Mouse (Mus musculus) retina, postnatal 1 day (tissue): ENCODE data around the gene Ldlr.
A peak's percentile ranks its signal among the peaks of the same experiment; 100 is the strongest.
"Not testable (repeated sequence)": the region's sequence is repeated elsewhere in the genome, so short reads cannot be mapped to it uniquely, and the experiment has no call there.

Source experiments
- DNase-seq: peaks from one replicate; pipeline ENCODE4 v3.0.0-alpha.2; 2012

The Ldlr gene

DNA sequence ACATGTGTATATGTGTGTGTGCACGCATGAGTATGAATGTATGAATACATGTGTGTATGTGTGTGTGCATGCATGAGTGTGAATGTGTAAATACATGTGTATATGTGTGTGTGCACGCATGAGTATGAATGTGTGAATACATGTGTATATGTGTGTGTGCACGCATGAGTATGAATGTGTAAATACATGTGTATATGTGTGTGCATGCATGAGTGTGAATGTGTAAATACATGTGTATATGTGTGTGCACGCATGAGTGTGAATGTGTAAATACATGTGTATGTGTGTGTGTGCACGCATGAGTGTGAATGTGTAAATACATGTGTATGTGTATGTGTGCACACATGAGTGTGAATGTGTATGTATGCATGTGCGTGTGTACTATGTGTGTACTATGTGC lies 70.2 kb downstream of the Ldlr start:
- DNase-seq, result not testable (repeated sequence)

DNA sequence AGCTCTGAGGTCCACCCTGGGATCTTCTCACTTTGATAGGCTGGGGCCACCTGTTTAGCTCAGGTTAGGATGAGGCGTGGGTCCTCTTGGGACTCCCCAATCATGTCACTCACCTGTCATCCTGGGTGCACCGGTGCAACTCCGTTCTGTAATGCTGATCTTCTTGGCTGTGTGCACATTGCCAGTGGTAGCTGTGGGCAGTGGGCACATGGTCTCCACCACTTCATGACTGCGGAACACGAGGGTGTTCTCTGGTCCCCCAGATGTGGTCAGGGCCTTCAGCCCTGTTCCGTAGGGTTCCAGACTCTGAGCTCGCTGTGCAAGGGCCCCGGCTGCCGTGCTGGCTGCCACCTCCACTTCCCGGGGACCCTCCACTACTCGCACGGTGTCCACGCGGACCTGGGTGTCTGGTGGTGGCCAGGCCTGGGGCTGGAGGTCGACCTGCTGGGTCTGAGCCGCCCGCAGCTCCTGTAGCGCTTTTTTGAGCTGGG lies 71.1 kb downstream of the Ldlr start:
- DNase-seq, result no peak

DNA sequence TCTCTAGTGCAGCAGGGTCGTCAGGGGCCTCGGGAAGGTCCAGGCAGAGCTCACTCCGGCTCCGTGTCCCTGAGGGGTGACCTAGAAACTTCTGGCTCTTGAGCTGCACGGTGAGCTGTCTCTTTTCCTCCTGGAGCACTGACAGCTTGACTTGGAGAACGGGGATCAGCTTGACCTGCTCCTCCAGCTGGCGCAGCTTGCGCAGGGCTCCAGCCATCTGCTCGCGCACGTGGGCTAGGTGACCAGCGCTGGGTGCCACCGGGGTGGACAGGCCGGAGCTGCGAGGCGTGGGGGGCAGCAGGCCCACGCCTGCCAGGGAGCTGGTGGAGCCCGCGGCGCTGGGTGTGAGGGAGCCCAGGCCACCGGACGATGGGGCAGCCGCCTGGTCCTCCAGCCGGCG lies 71.6 kb downstream of the Ldlr start:
- no peak for DNase-seq

DNA sequence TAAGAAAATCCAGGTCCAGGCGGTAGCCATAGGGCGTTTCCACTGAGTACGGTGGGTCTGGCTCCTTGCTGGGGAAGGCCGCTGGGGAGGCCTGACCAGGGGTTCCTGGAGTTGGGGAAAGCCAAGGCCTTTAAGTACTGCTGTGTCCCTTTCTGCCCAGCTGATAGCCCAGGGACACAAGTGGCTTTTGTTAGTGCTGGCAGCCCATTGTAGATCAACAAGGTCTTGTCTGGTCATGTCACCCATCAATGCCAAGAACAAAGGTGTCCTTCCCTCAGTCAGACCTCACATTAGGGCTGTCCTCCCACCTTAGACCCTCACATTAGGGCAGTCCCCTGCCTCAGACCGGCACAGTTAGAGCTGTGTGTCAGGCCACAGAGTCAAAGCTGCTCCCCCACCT lies 72.3 kb downstream of the Ldlr start:
- no peak for DNase-seq

DNA sequence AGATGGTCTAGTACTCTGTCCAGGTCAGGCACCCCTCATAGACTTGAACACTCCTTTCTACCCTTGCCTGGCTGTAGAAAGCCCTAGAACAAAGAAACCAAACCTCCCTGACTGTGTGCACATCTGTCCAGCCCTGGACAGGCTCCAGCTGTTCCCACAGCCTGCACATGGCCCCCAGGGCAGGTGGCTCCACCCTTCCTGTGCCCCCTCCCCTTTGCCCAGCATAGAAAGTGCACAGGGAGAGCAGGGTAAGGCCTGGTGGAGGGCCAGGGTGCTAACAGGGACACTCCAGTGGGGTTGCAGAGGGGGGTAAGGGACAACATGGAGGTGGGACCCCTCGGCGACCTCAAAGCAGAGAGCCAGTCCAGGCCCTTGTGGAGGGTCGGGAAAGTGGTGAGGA lies 73.0 kb downstream of the Ldlr start:
- DNase-seq, result no peak

DNA sequence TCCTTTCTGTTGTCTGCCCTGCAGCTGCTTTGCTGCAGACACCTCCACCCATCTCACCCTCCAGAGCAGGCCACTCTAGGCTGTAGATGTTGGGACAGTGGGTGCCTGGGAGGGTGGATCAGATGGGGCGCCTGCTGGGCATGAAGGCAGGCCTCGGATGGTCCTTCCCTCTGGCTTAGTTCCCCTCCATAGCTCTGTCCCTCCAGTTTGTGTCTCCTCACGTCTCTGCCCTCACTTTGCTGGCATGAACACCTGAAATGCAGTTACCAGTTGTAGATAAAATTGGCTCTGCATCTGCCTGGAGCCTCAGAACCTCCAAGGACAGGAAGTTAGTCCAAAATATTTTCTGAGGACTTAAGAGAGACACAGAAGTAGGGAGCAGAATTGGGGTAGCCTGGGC lies 73.6 kb downstream of the Ldlr start:
- DNase-seq, result no peak

DNA sequence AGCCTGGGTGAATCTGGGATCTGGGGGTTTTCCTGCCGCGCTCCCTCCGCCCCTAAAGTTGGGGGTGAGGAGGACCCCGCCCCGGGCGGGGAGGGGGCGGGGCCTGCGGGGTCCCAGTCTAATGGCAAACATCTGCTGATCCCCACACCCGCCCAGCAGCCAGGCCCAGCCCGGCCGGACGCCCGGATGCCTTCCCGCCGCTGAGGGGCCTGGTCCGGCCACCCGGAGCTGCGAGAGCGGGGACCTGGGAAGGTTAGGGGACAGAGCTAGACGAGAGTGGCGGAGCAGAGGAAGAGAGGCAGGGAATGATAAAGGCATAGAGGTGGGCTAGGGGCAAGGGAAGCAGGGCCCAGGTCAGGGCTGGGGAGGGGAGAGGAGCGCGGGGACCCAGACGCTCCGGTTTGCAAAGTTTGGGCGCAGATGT lies 74.7 kb downstream of the Ldlr start:
- peak; percentile 64 for DNase-seq

DNA sequence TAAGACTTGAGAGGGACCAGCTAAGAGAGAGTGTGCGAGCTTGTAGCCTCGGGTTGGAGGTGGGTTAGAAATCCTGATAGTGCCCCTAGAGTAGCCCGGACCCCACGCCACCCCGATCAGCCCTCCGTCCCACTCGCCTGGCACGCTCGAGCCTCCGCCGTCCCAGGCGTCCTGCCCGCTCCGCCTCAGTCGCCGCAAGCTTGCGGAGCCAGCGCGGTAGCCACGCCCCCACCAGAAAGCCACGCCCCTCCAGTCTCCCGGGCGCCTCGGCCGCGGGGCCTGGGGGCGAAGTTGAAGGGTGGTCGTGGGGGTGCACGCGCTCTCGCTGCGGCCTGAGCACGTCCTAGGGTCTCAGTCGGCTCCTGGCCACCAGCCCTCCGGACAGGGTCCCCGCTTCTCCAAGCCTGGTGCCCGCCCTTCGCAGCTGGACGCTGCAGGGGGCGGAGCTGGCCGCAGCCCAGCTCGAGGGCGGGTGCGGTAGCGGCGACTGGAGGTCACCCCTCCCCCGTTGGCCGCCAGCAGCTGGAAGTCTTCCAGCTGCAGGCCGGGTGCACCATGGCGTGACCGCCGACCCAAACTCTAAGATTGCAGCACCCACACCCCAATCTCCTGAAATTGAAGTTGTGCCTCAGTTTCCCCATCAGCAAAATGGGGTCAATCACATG lies 75.2 kb downstream of the Ldlr start, which contains the start of gene Kank2:
Gene Kank2 (minus strand): TSS at position 400 of the 665 bp plus-strand sequence.
- DNase-seq, result peak; percentile 87

DNA sequence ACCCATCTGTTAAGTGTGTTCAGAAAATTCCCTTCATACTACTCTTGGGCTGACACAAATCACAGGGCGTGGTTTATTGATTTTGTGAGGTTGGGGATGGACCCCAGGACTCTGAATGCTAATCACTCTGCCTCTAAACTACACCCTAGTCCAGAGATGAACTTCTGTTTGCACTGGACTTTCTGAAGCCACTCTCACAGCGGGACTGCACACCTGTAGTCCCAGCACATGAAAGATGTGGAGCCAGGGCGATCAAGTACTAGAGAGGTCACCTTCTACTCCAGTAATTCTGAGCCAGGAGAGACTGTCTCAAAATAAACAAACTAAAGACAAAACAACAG lies 75.7 kb downstream of the Ldlr start:
- no peak for DNase-seq
